Mouse (Mus musculus) stomach, embryonic 15.5 days (tissue): ENCODE data around the gene Relch. TPM values are rescaled to one million over a fixed set of nuclear protein-coding genes. Genes with fewer than 3 reads are reported as not detected.
"Not testable (repeated sequence)": the region's sequence is repeated elsewhere in the genome, so short reads cannot be mapped to it uniquely, and the experiment has no call there.

Source experiments
- ATAC-seq: fragments of 200-750 bp; cut with Nextera tagmentation; 2 replicates; pipeline ENCODE4 v1.8.0; 2017; ENCODE audit warnings: low read depth, moderate number of reproducible peaks, moderate TSS enrichment; ENCODE audit not compliant: insufficient read depth, low FRiP score
- H3K27ac ChIP-seq: fragments of 300-500 bp; sonication (generic); 2 replicates; pipeline ENCODE4 v1.5.1; 2015; ENCODE audit warnings: mild to moderate bottlenecking, inconsistent platforms
- H3K27me3 ChIP-seq: fragments of 300-500 bp; sonication (generic); replicated peaks from 2 replicates; pipeline ENCODE4 v1.6.1; 2015; ENCODE audit warnings: inconsistent platforms
- H3K36me3 ChIP-seq: fragments of 300-500 bp; sonication (generic); 2 replicates; pipeline ENCODE4 v1.6.1; 2015; ENCODE audit warnings: inconsistent platforms
- H3K4me1 ChIP-seq: fragments of 300-500 bp; sonication (generic); 2 replicates; pipeline ENCODE4 v1.6.1; 2015; ENCODE audit warnings: inconsistent platforms
- H3K4me2 ChIP-seq: fragments of 300-500 bp; sonication (generic); 2 replicates; pipeline ENCODE4 v1.6.1; 2015; ENCODE audit warnings: mild to moderate bottlenecking, inconsistent platforms
- H3K4me3 ChIP-seq: fragments of 300-500 bp; sonication (generic); replicated peaks from 2 replicates; pipeline ENCODE4 v1.5.1; 2015; ENCODE audit warnings: inconsistent platforms
- H3K9ac ChIP-seq: fragments of 300-500 bp; sonication (generic); 2 replicates; pipeline ENCODE4 v1.6.1; 2015; ENCODE audit warnings: inconsistent platforms
- H3K9me3 ChIP-seq: fragments of 300-500 bp; sonication (generic); 2 replicates; pipeline ENCODE4 v1.6.1; 2016; ENCODE audit warnings: inconsistent platforms
- WGBS: fragments of 180-500 bp; shearing (Covaris S2); methylation state at CpG from one replicate; pipeline ENCODE4 v1.1.7; 2015; 5-methylcytosine and 5-hydroxymethylcytosine counted together
- polyA plus RNA-seq: library from polyadenylated mRNA; unstranded; fragments of >200 nt; fragmentation: Nextera tagmentation; extraction: Ambion mirVana; gene quantifications from 2 replicates; pipeline ENCODE4 v1.2.1, GENCODE M21; 2015

The Relch gene
- polyA plus RNA-seq, 1 experiment from 2014 or later: 28.4 TPM

- ATAC-seq: no peak
- Histone ChIP-seq H3K4me3 (no peak overlapping the region), H3K9ac (no peak overlapping the region), H3K36me3 (peaks cover 14% of the 10 kb centered on the region), H3K27me3 (no peaks in the 10 kb centered on the region), H3K9me3 (no peaks in the 10 kb centered on the region), H3K27ac (no peak overlapping the region), H3K4me1 (no peaks in the 10 kb centered on the region), H3K4me2 (no peak overlapping the region)
- WGBS: 85% methylated on average over 5 of the region's 5 CpGs
These were observed 83.4 kb downstream of the Relch start for GRCm38 (mm10) chr1:105746858-105747596.

- 93% methylated on average over 4 of the region's 4 CpGs for WGBS
- H3K27me3 ChIP-seq: no peaks in the 10 kb centered on the region
- no peak overlapping the region for H3K4me2 ChIP-seq
- H3K27ac ChIP-seq: no peak overlapping the region
- H3K4me3 ChIP-seq: no peak overlapping the region
- H3K9ac ChIP-seq: no peak overlapping the region
- no peak for ATAC-seq
- H3K4me1 ChIP-seq: no peaks in the 10 kb centered on the region
- H3K9me3 ChIP-seq: no peaks in the 10 kb centered on the region
- H3K36me3 ChIP-seq: peaks cover 14% of the 10 kb centered on the region
These were observed 84.6 kb downstream of the Relch start for GRCm38 (mm10) chr1:105748091-105748799.

DNA sequence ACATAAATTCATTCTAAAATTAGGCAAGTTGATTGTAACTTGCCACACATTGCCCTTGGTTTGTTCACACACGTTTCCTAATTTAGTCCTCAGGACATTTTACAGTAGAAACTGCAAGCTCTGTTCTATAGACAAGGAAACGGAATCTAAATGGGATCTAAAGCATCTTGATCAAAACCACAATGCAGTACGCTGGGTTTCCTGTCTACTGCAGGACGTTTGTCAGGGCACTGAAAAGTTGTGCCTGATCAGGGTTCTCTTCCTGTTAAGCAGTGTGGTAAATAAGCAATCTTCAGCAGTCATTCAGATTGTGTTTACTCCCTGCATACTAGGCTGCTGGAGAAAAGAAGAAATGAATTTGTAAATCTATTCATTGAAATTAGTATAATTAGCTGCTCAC is 88.5 kb downstream of the Relch start:
- no peak overlapping the region for H3K27ac ChIP-seq
- H3K36me3 ChIP-seq: peaks cover 3% of the 10 kb centered on the region; the same call in 1 of the 2 replicates
- H3K4me2 ChIP-seq: no peak overlapping the region
- no peak overlapping the region for H3K4me3 ChIP-seq
- no peaks in the 10 kb centered on the region for H3K27me3 ChIP-seq
- no peak for ATAC-seq
- H3K9ac ChIP-seq: no peak overlapping the region
- H3K9me3 ChIP-seq: no peaks in the 10 kb centered on the region
- no peaks in the 10 kb centered on the region for H3K4me1 ChIP-seq
- WGBS: 69% methylated on average over 4 of the region's 4 CpGs

GRCm38 (mm10) chr1:105752944-105753343 is 89.3 kb downstream of the Relch start:
- H3K4me3 ChIP-seq: no peak overlapping the region
- no peak overlapping the region for H3K27ac ChIP-seq
- H3K4me1 ChIP-seq: no peaks in the 10 kb centered on the region
- no peaks in the 10 kb centered on the region for H3K9me3 ChIP-seq
- no peak overlapping the region for H3K9ac ChIP-seq
- peaks cover 3% of the 10 kb centered on the region; the same call in 1 of the 2 replicates for H3K36me3 ChIP-seq
- no peak for ATAC-seq
- H3K27me3 ChIP-seq: no peaks in the 10 kb centered on the region
- WGBS: 89% methylated on average over 1 of the region's 1 CpGs
- no peak overlapping the region for H3K4me2 ChIP-seq

GRCm38 (mm10) chr1:105758798-105759197 is 95.1 kb downstream of the Relch start:
- no peak overlapping the region for H3K27ac ChIP-seq
- no peak for ATAC-seq
- WGBS: 89% methylated on average over 4 of the region's 4 CpGs

GRCm38 (mm10) chr1:105759422-105760165 is 95.9 kb downstream of the Relch start:
- H3K9ac ChIP-seq: no peak overlapping the region
- H3K9me3 ChIP-seq: no peaks in the 10 kb centered on the region; the same call in 1 of the 2 replicates
- no peaks in the 10 kb centered on the region for H3K36me3 ChIP-seq
- WGBS: 65% methylated on average over 3 of the region's 3 CpGs
- no peak overlapping the region for H3K4me3 ChIP-seq
- no peak overlapping the region for H3K27ac ChIP-seq
- no peak overlapping the region for H3K4me2 ChIP-seq
- no peaks in the 10 kb centered on the region for H3K27me3 ChIP-seq
- no peak for ATAC-seq
- no peaks in the 10 kb centered on the region for H3K4me1 ChIP-seq

More at GRCm38 (mm10) chr1:105758798-105759197, 95.1 kb downstream of the Relch start:
- no peak overlapping the region for H3K4me3 ChIP-seq
- no peak overlapping the region for H3K9ac ChIP-seq
- no peaks in the 10 kb centered on the region for H3K36me3 ChIP-seq
- H3K4me1 ChIP-seq: no peaks in the 10 kb centered on the region
- no peaks in the 10 kb centered on the region; the same call in 1 of the 2 replicates for H3K9me3 ChIP-seq
- no peaks in the 10 kb centered on the region for H3K27me3 ChIP-seq
- no peak overlapping the region for H3K4me2 ChIP-seq

DNA sequence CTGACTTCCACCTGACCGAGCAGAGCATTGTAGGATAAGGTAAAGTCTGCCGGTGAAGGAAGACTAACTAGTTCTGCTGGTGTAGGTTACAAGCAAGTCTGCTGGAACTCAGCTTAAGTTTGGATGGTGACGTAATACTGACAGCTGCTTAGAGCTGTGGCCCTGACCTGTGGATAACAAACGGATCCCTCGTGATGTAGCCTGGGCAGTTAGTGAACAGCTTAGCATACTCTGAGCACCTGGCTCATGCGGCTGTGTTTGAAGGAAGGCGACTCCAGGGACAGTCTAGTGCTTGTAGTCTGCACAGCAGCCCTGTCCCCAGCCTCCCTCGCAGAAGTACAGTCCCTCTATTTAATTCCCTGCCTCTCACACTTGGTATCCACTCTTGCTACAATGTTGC is 101.9 kb downstream of the Relch start:
- Histone ChIP-seq H3K4me1 (no peaks in the 10 kb centered on the region), H3K27ac (no peak overlapping the region), H3K4me3 (no peak overlapping the region), H3K27me3 (no peaks in the 10 kb centered on the region), H3K9me3 (no peaks in the 10 kb centered on the region; the same call in 1 of the 2 replicates), H3K9ac (no peak overlapping the region), H3K36me3 (no peaks in the 10 kb centered on the region), H3K4me2 (no peak overlapping the region)
- WGBS: 63% methylated on average over 8 of the region's 8 CpGs
- ATAC-seq: no peak

GRCm38 (mm10) chr1:105766099-105766498 is 102.4 kb downstream of the Relch start:
- not testable (repeated sequence) for H3K27ac ChIP-seq, H3K27me3 ChIP-seq, ATAC-seq, H3K4me2 ChIP-seq, H3K4me1 ChIP-seq, H3K9ac ChIP-seq, H3K36me3 ChIP-seq, H3K4me3 ChIP-seq, H3K9me3 ChIP-seq
- WGBS: 71% methylated on average over 9 of the region's 9 CpGs

DNA sequence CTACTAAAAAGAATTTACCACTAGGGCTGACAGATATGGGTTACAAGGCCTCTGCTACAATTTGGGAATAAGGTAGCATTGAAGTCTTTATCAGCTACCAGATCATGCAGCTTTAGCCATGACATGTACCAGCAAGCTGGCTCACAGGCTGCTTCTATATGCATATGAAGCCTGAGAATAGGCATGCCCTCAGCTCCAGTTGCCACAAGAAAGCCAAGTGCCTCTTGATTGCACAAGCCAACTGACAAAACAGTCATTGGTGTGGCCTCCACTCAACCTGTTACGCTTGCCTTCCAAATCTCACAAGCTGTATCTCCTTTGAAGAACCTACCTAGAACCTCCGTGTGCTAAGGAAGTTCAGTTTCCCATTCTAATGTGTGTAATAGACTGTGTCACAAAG is 104.7 kb downstream of the Relch start:
- Histone ChIP-seq H3K36me3 (no peaks in the 10 kb centered on the region), H3K9ac (no peak overlapping the region), H3K9me3 (no peaks in the 10 kb centered on the region; the same call in 1 of the 2 replicates), H3K4me3 (no peak overlapping the region), H3K4me2 (no peak overlapping the region), H3K4me1 (no peaks in the 10 kb centered on the region), H3K27ac (no peak overlapping the region), H3K27me3 (no peaks in the 10 kb centered on the region)
- ATAC-seq: no peak
- 90% methylated on average over 2 of the region's 2 CpGs for WGBS

DNA sequence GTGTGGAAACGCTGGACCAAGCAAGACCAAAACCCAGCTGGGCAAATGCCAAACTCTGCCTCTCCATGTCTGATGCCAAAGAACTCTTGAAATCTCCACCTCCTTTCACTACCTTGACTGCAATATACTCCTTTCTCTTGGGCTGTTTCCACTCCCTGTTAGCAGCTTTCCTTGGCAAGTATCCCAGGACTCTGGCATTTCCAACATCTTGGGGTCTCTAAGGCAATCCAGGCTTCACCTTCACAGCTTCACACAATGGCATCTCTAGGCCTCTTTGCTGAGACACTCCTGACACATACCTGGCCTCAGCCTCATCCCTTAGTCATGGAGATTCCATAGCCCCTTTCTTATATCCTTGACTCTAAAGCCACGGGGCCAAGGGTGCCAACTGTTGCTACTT is 107.0 kb downstream of the Relch start:
- Histone ChIP-seq H3K9me3 (no peaks in the 10 kb centered on the region), H3K36me3 (no peaks in the 10 kb centered on the region), H3K27ac (no peak overlapping the region), H3K9ac (no peak overlapping the region), H3K4me3 (no peak overlapping the region), H3K4me1 (no peaks in the 10 kb centered on the region), H3K4me2 (no peak overlapping the region), H3K27me3 (no peaks in the 10 kb centered on the region)
- ATAC-seq: no peak
- 82% methylated on average over 2 of the region's 2 CpGs for WGBS

- Histone ChIP-seq H3K27ac (no peak overlapping the region), H3K9me3 (no peaks in the 10 kb centered on the region), H3K9ac (no peak overlapping the region), H3K4me1 (0 out of 2 replicates have a peak, but pooled peaks cover 5% of the 10 kb centered on the region), H3K27me3 (0 out of 2 replicates have a peak, but pooled peaks cover 5% of the 10 kb centered on the region), H3K36me3 (no peaks in the 10 kb centered on the region), H3K4me3 (no peak overlapping the region), H3K4me2 (no peak overlapping the region)
- WGBS: 80% methylated on average over 4 of the region's 4 CpGs
- no peak for ATAC-seq
These were observed 112.8 kb downstream of the Relch start for GRCm38 (mm10) chr1:105776426-105776825.
